Mouse (Mus musculus) megakaryocyte, adult 5-6 weeks (primary cell): Measurements from ENCODE around the gene Ccdc60. TPM values are rescaled to one million over a fixed set of nuclear protein-coding genes. Genes with fewer than 3 reads are reported as not detected.
A peak's percentile ranks its signal among the peaks of the same experiment; 100 is the strongest.
"Not testable (repeated sequence)": the region's sequence is repeated elsewhere in the genome, so short reads cannot be mapped to it uniquely, and the experiment has no call there.

Experiments used
- ATAC-seq: 2 replicates; pipeline ENCODE4 v1.8.0; 2016; ENCODE audit warnings: mild to moderate bottlenecking, inconsistent platforms; ENCODE audit not compliant: poor library complexity, severe bottlenecking
- total RNA-seq, 2 experiments: library from RNA; stranded (forward) in 1 of 2; stranded (reverse) in 1 of 2; fragments of 153-499, 151-499 nt in 1 of 2; fragments of 221-1000, 200-1000 nt in 1 of 2; gene quantifications; 2 replicates each; pipeline versions ENCODE4 v1.2.3 to v1.2.4; 2015 to 2017

Gene Ccdc60
- total RNA-seq, 2 experiments from 2014 or later, result not detected

GRCm38 (mm10) chr5:116202692-116203091, 86.1 kb downstream of the Ccdc60 start:
- ATAC-seq, result no peak

DNA sequence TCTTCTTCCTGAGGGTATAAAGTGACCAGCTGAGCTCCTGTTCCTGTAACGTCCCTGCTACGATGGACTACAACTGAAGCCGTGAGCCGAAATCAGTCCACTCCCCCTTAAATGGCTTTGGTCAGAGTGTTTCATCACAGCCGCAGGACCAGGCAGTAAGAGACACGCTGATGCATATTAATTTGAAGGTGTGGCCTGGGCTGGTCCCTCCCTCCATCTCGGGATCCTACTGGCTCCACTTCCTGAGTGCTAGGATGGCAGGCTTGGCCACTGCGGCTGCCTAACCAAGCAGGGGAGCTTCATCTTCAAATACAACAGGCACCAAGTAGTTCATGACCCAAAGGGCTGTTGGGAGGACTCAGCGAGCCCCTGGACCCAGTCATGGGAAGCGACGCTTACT, 94.3 kb downstream of the Ccdc60 start:
- no peak for ATAC-seq

- ATAC-seq, result no peak
These were observed 96.1 kb downstream of the Ccdc60 start for GRCm38 (mm10) chr5:116192693-116193092.

DNA sequence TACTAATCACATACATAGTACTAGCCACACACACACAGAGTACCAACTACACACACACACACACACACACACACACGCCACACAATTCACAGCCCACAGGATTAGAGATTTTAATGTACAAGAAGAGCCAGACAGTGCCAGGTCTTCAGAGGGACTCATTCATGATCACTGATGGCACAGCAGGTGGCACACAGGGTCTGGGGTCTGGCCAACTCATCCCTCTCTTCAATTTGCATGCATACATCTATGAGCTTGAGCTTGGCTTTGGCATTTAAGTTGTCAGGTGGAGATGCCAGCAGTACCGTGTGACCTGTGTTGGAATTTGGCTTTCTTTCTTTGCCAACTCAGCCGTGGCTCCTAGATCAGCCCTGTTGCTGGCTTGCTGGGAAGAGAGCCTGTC, 97.2 kb downstream of the Ccdc60 start:
- no peak for ATAC-seq

DNA sequence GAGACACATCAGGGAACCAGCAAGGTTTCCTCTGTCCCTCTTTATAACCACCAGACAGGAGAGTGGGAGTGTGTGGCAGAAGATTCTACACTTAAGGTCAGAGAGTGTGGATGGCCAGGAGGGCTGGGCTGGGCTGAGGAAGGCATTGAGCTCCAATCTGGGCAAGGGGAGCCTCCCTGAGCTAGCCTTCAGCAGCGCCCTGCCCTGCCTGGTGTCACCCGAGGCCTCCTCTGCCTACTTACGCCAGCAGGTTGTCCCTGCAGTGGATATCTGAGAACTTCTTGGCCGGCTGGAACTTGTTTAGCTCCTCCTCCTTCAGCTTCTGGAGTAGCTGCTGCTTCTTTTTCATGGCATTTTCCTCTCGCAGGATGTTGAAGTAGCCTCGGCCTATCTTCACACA, 99.0 kb downstream of the Ccdc60 start:
- no peak for ATAC-seq

DNA sequence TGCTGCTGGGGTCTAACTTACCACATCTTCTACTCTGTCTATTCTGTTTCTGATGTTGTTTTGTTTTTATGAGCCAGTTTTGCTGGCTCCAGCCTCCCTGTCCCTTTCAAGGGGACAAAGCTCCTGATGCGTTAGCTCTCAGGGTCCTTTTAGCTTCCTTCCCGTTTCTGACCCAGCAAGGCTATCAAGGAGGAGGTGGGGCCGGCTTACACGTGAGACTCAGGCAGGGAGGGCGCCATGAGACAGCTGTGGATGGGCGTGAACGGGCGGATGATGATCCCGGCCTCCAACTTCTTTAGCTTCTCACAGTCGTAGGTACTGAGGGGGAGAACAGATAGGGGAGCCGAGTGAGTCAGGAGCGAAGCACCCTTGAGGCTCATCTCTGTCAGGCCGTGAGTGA, 108.2 kb downstream of the Ccdc60 start:
- no peak for ATAC-seq

GRCm38 (mm10) chr5:116171721-116172120, 117.1 kb downstream of the Ccdc60 start:
- ATAC-seq, result no peak

DNA sequence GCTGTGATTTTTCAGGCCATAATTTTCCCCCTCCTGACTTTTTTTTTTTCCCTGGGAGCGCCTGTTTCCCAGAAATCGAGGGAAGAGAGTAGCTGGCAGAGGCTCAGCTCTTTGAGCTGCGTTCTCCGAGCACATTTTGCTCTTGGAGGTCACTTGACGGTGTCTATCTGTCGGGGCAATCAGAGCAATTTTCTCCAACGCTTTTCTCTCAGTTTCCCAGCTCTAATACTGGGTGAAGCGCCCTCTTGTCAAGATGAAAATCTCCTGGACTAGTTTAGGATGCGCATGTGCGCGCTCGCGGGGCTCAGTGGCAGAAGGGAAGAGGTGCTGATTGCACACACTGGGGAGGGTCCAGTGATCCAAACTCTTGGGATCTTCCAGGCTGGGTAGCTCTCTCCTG, 121.8 kb downstream of the Ccdc60 start:
- ATAC-seq, result no peak

GRCm38 (mm10) chr5:116165203-116165888, 123.4 kb downstream of the Ccdc60 start:
- no peak for ATAC-seq

DNA sequence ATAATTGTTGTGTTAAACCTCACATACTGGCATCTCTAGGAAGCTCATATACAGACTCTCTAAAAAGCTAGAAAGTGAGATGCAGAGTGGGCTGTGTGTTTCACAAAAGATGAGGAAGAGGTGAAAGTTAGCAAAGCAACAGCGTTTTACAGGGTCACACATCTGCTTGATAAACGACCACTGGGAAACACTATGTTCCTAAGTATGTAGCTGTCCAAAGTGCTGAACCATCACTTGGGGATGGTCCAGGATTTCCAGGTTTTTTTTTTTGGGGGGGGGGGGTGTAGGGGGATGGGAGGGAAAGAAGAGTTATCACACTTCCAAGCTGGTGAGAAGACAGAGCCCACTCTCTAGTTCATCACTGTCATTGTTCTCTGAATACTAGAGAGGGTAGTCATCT, 134.0 kb downstream of the Ccdc60 start:
- ATAC-seq, result no peak

DNA sequence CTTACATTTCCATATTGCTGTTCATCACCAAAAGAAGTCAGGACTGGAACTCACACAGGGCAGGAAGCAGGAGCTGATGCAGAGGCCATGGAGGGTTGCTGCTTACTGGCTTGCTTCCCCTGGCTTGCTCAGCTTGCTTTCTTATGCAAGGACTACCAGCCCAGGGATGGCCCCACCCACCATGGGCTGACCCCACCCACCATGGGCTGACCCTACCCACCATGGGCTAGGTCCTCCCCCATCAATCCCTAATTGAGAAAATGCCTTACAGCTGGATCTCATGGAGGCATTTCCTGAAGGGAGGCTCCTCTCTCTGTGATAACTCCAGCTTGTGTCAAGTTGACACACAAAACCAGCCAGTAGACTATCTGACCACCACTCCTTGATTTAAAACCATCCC, 142.3 kb downstream of the Ccdc60 start:
- not testable (repeated sequence) for ATAC-seq

GRCm38 (mm10) chr5:116144711-116145110, 144.1 kb downstream of the Ccdc60 start:
- no peak for ATAC-seq

DNA sequence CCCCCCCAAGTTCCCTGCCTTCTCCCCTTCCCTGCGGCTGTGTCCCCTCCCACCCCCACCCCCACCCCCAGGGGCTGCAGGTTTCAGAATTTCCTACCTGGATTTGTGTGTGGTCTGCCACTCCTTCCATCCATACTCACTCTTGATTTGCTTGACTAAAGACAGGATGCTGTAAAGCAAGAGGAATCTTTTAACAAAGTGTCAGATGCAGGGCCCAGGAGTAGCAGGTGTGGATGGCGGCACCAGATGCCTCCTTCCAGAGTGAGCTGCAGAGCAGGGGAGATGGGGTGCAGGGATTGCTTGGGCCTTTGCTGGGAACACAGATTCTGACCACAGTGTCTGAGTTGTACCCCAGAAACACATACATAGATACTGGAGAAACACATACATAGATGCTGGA, 148.1 kb downstream of the Ccdc60 start:
- ATAC-seq, result no peak

DNA sequence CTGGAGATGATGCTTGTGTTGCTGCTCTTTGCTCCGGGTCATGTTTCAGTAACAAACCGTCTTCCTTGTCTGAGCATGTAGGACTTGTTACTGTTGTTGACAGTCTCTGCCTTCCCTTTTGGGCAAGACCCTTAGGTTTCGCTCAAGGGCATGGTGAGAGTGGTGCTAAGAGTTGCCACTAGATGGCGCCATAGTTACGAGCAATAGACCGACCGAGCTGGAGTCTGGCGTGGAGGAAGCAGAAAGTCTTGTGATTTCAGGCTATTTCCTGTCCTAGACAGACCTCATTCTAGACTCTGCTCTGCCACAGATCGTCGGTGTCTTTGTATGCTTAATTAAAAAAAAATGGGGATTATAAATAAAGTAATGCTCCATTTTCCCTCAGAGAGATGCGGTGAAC, 165.4 kb downstream of the Ccdc60 start:
- peak; percentile 81 for ATAC-seq

- ATAC-seq, result peak; percentile 67
These were observed 172.2 kb downstream of the Ccdc60 start for GRCm38 (mm10) chr5:116116567-116116966.

DNA sequence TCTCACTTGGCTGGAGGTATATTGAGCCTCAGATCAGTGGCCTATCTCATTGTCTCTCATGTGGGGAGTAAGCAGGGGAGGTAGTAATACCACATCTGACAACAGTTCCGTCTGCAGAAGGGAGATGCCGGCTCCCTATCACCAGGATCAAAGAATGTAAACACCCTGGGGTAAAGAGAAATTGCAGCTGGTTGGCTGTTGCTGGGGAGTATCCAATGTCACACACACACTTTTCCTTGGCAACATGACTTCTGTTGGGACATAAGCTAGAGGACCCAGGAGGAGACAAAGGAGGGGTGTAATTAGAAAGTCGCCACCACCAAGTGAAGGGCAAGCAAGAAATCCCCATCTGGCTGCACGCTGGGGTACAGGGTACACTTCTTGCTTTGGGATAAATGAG, 172.7 kb downstream of the Ccdc60 start:
- ATAC-seq, result no peak

- no peak for ATAC-seq
These were observed 173.5 kb downstream of the Ccdc60 start for GRCm38 (mm10) chr5:116115071-116115834.

DNA sequence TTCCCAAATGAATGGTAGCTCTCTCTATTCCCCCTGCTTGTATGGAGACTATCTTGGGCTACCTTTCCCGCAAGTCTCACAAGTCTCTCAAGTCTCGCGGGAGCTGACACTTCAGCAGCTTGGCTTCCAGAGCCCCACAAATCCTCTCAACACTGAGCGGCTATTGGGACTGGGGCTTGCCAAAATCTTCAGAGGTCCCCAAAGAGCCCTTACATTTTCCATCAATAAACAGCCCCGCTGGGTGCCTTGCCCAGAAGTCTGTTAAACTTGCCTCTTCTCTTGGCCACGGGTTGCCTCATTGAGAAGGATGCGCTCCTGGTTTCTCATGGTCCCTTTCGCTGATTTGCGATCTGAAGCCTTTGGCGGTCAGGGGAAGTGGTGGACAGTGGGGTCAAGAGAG, 180.1 kb downstream of the Ccdc60 start:
- ATAC-seq, result no peak

- ATAC-seq, result no peak
These were observed 204.6 kb downstream of the Ccdc60 start for GRCm38 (mm10) chr5:116084231-116084630.

DNA sequence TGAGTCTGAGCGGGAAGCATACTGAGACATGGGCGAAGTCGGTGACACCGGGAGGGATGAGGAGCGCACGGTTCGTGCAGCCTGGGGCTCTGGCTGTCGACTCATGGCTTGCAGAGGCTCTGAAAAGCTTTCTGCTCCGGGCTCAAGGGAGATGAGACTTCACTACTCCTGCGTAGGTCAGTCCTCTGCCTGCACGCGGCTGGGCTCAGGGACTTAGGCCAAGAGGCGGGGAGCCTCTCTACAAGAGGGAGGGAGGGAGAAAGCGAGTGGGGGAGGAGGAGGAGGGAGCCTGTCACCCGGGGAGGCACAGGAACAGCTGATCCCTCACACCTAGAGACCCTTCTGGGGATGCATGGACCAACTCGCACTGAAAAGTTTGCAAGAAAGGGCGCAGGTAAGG, 205.7 kb downstream of the Ccdc60 start, which contains the start of gene Tmem233:
Gene Tmem233 (minus strand): TSS at position 164 of the 400 bp plus-strand sequence.
- no peak for ATAC-seq

DNA sequence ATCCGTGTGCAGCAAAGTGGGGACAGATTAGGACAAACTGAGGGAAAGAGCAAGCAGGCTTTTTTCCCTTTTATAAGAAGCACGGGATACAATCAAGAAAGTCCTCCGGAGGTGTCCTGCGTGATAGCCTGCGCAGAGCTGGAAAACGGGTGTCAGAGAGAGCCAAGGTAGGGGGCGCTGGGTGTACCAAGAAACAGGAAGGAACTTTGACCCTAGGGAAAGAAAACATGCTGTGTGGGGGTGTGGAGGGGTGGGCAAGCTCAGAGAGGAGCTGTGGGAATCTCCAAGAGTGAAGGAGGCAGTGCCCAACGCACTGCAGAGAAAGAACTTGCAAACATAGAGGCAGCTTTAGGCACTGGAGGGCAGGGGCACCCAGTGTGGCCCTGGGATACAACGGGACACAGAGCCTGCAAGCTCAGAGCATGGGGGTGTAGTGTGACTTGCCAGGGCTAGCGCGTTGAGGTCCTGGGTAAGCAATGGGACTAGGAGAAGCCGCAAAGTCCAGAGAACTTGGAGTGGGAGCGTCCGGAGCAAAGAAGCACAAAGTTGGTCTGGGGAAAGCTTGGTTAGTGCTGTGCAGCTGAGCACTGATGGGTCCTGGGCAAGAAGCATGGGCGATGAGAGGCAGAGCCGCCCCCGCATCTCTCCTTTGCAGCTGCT, 206.4 kb downstream of the Ccdc60 start:
- ATAC-seq, result no peak

- ATAC-seq, result no peak
These were observed 207.2 kb downstream of the Ccdc60 start for GRCm38 (mm10) chr5:116081616-116082015.
